Mouse (Mus musculus) megakaryocyte-erythroid progenitor cell, adult 5-6 weeks (primary cell): ENCODE measurements at regions not wholly inside any gene's neighbourhood (a gene's known extent, or its start where the extent isn't known, plus 50 kb on each side); places are given as distances from the start of the nearest gene placed in this dataset.

Experiments used
- ATAC-seq: replicated peaks from 2 replicates; pipeline ENCODE4 v1.8.0; 2016; ENCODE audit warnings: mild to moderate bottlenecking, inconsistent platforms; ENCODE audit not compliant: severe bottlenecking, poor library complexity, low FRiP score, low TSS enrichment

- no peak for ATAC-seq
These were observed 57.4 kb upstream of the Hs6st1 start for GRCm38 (mm10) chr1:36010834-36011233.

- ATAC-seq = no peak
These were observed 56.0 kb upstream of the Hs6st1 start for GRCm38 (mm10) chr1:36012081-36012765.

- ATAC-seq = no peak
These were observed 54.3 kb upstream of the Hs6st1 start for GRCm38 (mm10) chr1:36013823-36014341.

GRCm38 (mm10) chr1:36014372-36014771, 53.8 kb upstream of the Hs6st1 start:
- no peak for ATAC-seq

- no peak for ATAC-seq
These were observed 53.0 kb upstream of the Hs6st1 start for GRCm38 (mm10) chr1:36015210-36015609.

GRCm38 (mm10) chr1:36016566-36016965, 51.6 kb upstream of the Hs6st1 start:
- ATAC-seq = no peak

GRCm38 (mm10) chr1:36017061-36017461, 51.1 kb upstream of the Hs6st1 start:
- no peak for ATAC-seq

- ATAC-seq = no peak
These were observed 50.5 kb upstream of the Hs6st1 start for GRCm38 (mm10) chr1:36017656-36018055.
